Mouse (Mus musculus): ENCODE data around the gene Myl7. TPM values are rescaled to one million over a fixed set of nuclear protein-coding genes. Genes with fewer than 3 reads are reported as not detected.
A peak's percentile ranks its signal among the peaks of the same experiment; 100 is the strongest.
"Not testable (repeated sequence)": the region's sequence is repeated elsewhere in the genome, so short reads cannot be mapped to it uniquely, and the experiment has no call there.

Gene Myl7
- polyA plus RNA-seq, 1 experiment from 2014 or later = not detected

DNA sequence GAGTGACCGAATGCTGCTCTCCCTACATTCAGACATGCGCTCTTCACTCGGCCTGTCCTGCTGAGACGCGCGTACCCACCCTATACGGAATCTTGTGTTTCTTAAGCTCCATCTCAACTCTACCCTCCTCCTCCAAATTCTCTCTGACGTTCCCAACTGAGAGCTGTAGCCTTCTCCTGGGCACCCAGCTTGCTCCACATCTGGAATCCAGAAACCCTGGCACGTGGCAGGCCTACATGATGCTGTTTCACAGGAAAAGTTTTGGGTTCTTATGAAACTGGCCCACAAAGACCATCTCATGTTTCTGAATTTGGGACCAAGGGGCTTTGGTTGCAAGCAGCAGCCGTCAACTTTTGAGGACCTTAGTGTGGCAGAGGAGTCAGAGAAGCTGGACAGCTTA lies 704 bp upstream of the Myl7 start:
- peaks cover 19% of the 10 kb centered on the region for H3K4me1 ChIP-seq (ENCODE audit: control insufficient read depth, insufficient read depth, low read length)
- H3K4me3 ChIP-seq (ENCODE audit: low read depth, low read length) = no peak overlapping the region
- no peak overlapping the region for H3K4me2 ChIP-seq (ENCODE audit: low read length)
- no peak overlapping the region for H3K9ac ChIP-seq (ENCODE audit: low read depth, low read length)
- no peaks in the 10 kb centered on the region for H3K36me3 ChIP-seq (ENCODE audit: control insufficient read depth, insufficient read depth, low read length)
- no peaks in the 10 kb centered on the region for H3K9me3 ChIP-seq (replicated peaks; ENCODE audit: control insufficient read depth, low read length, poor library complexity, severe bottlenecking)
- no peak overlapping the region for H3K27ac ChIP-seq (ENCODE audit: low read length)
- no peak for ATAC-seq
- H3K27me3 ChIP-seq (ENCODE audit: control insufficient read depth, insufficient read depth, low read depth, low read length) = no peaks in the 10 kb centered on the region; the same call in 1 of the 2 replicates
- 93% methylated on average over 10 of the region's 10 CpGs for WGBS

DNA sequence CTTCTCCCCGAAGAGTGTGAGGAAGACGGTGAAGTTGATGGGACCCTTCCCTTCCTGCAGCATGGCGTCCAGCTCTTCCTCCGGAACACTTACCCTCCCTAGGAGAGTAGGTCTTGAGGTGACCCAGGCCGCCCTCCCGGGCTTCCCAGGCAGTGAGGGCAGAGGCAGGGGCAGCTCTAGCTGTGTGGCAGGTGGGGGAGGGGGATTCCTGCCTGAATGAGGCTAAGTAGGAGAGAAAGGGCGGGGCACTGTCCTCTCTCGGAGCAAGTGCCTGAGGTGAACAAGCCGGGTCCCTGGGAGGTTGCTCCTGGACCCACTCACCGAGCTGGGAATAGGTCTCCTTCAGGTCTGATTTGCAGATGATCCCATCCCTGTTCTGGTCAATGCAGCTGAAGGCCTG lies 743 bp downstream of the Myl7 start:
- 17% methylated on average over 10 of the region's 10 CpGs for WGBS
- H3K9ac ChIP-seq (ENCODE audit: low read depth, low read length) = no peak overlapping the region
- no peak for ATAC-seq

DNA sequence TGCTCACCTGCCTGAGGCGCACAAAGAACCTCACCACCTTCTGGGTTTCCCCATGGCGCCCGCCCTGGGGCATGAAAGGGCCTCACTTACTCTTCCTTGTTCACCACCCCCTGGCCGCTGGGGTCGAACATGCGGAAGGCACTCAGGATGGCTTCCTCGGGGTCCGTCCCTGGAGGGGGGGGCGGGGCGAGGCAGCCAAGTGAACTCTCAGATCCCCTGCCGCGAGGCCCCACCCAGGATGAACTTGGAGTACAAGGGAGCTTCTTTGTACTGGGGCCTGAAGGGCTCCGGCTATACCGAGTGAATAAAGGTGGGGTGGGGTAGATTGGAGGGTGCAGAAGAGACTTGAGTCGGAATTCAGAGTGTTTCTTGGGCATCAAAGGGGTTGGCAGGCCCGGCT lies 1.4 kb downstream of the Myl7 start:
- Histone ChIP-seq H3K9ac (ENCODE audit: low read depth, low read length) (no peak overlapping the region), H3K4me1 (ENCODE audit: control insufficient read depth, insufficient read depth, low read length) (peaks cover 12% of the 10 kb centered on the region), H3K4me3 (ENCODE audit: low read depth, low read length) (no peak overlapping the region), H3K27ac (ENCODE audit: low read length) (no peak overlapping the region), H3K4me2 (ENCODE audit: low read length) (no peak overlapping the region), H3K27me3 (ENCODE audit: control insufficient read depth, insufficient read depth, low read depth, low read length) (no peaks in the 10 kb centered on the region; the same call in 1 of the 2 replicates), H3K36me3 (ENCODE audit: control insufficient read depth, insufficient read depth, low read length) (no peaks in the 10 kb centered on the region), H3K9me3 (replicated peaks; ENCODE audit: control insufficient read depth, low read length, poor library complexity, severe bottlenecking) (no peaks in the 10 kb centered on the region)
- WGBS = 22% methylated on average over 16 of the region's 16 CpGs
- ATAC-seq = no peak

More for the DNA sequence above, 743 bp downstream of the Myl7 start:
- Histone ChIP-seq H3K4me2 (ENCODE audit: low read length) (no peak overlapping the region), H3K27ac (ENCODE audit: low read length) (no peak overlapping the region), H3K27me3 (ENCODE audit: control insufficient read depth, insufficient read depth, low read depth, low read length) (no peaks in the 10 kb centered on the region; the same call in 1 of the 2 replicates), H3K9me3 (replicated peaks; ENCODE audit: control insufficient read depth, low read length, poor library complexity, severe bottlenecking) (no peaks in the 10 kb centered on the region), H3K4me1 (ENCODE audit: control insufficient read depth, insufficient read depth, low read length) (peaks cover 18% of the 10 kb centered on the region), H3K4me3 (ENCODE audit: low read depth, low read length) (no peak overlapping the region), H3K36me3 (ENCODE audit: control insufficient read depth, insufficient read depth, low read length) (no peaks in the 10 kb centered on the region)

DNA sequence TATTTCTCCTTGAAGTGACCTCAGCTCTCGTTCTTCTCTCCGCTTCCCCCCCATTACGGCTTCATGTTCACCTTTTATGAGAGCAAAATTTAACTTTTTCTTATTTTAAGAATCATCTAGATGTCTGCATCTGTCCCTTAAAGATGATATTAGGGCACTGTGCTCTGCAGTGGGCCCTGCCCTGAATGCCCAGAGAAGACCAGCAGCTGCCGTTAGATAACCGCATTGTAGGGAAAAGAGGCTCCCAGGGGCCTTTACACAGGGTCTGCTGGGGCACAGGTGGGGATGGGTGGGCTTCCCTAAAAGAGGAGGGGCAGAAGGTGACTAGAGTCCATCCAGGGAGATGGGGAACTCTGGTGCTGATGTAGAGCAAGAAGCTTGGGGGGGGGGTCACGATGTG lies 4.8 kb downstream of the Myl7 start:
- Histone ChIP-seq H3K4me3 (ENCODE audit: low read depth, low read length) (no peak overlapping the region), H3K36me3 (ENCODE audit: control insufficient read depth, insufficient read depth, low read length) (no peaks in the 10 kb centered on the region), H3K9me3 (replicated peaks; ENCODE audit: control insufficient read depth, low read length, poor library complexity, severe bottlenecking) (no peaks in the 10 kb centered on the region), H3K9ac (ENCODE audit: low read depth, low read length) (no peak overlapping the region), H3K4me2 (ENCODE audit: low read length) (no peak overlapping the region), H3K4me1 (ENCODE audit: control insufficient read depth, insufficient read depth, low read length) (no peaks in the 10 kb centered on the region), H3K27ac (ENCODE audit: low read length) (no peak overlapping the region), H3K27me3 (ENCODE audit: control insufficient read depth, insufficient read depth, low read depth, low read length) (no peaks in the 10 kb centered on the region; the same call in 1 of the 2 replicates)
- ATAC-seq = no peak
- 74% methylated on average over 6 of the region's 6 CpGs for WGBS

DNA sequence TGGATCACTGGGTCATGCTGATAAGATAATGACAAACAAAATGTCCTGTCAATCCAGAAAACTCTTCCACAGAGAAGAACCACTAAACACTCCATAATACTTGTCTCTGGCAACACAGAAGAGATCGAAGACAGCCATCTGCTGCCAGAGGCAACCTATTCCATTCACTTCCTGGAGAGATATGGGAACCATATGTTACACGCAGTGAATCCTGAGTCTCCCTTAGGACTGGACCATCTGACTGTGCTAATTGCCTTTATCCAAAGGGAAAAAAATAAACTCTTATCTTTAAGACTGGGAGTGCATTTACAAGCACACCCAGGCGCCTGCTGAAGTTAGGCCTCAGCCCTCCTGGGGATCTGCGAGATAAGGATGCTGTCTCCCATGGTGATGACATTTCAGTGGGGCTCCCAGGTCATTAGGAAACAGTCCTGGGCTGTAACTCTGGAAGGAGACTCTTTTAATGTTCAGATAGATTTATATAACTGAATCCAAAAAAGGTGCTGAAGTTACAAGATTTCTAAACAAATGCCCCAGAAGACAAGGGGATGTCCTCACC lies 5.7 kb downstream of the Myl7 start:
- Histone ChIP-seq H3K36me3 (ENCODE audit: control insufficient read depth, insufficient read depth, low read length) (no peaks in the 10 kb centered on the region), H3K27me3 (ENCODE audit: control insufficient read depth, insufficient read depth, low read depth, low read length) (no peaks in the 10 kb centered on the region; the same call in 1 of the 2 replicates), H3K4me2 (ENCODE audit: low read length) (no peak overlapping the region), H3K4me1 (ENCODE audit: control insufficient read depth, insufficient read depth, low read length) (no peaks in the 10 kb centered on the region), H3K4me3 (ENCODE audit: low read depth, low read length) (no peak overlapping the region), H3K9ac (ENCODE audit: low read depth, low read length) (no peak overlapping the region), H3K9me3 (replicated peaks; ENCODE audit: control insufficient read depth, low read length, poor library complexity, severe bottlenecking) (no peaks in the 10 kb centered on the region), H3K27ac (ENCODE audit: low read length) (no peak overlapping the region)
- ATAC-seq = no peak
- WGBS = 48% methylated on average over 4 of the region's 4 CpGs

DNA sequence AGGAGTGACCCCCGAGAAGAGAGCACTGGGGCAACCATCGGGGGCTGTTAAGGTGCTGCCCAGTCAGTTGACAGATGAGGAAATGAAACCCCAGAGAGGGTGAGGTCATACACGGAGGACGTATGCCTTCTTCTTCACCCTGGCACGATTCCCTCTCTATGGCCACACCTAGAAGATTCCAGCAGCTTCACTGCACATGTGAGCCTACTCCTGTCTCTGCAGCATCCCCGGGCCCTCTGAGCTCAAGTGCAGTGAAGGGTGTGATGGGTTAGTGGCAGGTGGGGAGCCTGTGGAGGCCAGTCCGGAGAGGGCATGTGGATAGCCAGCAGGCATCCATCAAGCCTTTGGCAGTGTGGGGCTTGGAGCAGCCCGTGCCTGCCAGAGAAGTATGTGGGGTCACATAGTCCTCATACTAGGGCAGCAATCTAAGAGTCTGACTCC lies 6.4 kb downstream of the Myl7 start:
- no peaks in the 10 kb centered on the region for H3K27me3 ChIP-seq (ENCODE audit: control insufficient read depth, insufficient read depth, low read depth, low read length)
- no peak overlapping the region for H3K4me3 ChIP-seq (ENCODE audit: low read depth, low read length)
- H3K4me1 ChIP-seq (ENCODE audit: control insufficient read depth, insufficient read depth, low read length) = no peaks in the 10 kb centered on the region
- no peaks in the 10 kb centered on the region for H3K9me3 ChIP-seq (replicated peaks; ENCODE audit: control insufficient read depth, low read length, poor library complexity, severe bottlenecking)
- ATAC-seq = no peak
- H3K27ac ChIP-seq (ENCODE audit: low read length) = no peak overlapping the region
- no peaks in the 10 kb centered on the region for H3K36me3 ChIP-seq (ENCODE audit: control insufficient read depth, insufficient read depth, low read length)
- WGBS = 61% methylated on average over 8 of the region's 8 CpGs
- H3K4me2 ChIP-seq (ENCODE audit: low read length) = no peak overlapping the region
- H3K9ac ChIP-seq (ENCODE audit: low read depth, low read length) = 0 out of 2 replicates have a peak overlapping the region, but pooled peaks have one; percentile 25

DNA sequence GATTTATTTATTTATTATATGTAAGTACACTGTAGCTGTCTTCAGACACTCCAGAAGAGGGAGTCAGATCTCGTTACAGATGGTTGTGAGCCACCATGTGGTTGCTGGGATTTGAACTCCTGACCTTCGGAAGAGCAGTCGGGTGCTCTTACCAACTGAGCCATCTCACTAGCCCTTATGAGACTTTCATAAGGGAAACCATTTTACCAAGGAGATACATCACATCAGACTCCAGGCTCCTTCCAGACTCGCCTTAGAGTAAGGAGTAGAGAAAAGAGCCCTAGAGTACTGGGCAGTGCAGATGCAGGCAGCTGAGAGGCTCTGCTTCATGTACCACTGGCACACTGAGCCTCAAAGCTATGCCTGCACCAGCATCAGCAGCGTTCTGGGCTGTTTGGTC lies 10.0 kb downstream of the Myl7 start:
- not testable (repeated sequence) for H3K36me3 ChIP-seq (ENCODE audit: control insufficient read depth, insufficient read depth, low read length); H3K27ac ChIP-seq (ENCODE audit: low read length); H3K9ac ChIP-seq (ENCODE audit: low read depth, low read length); H3K4me3 ChIP-seq (ENCODE audit: low read depth, low read length); ATAC-seq; H3K4me2 ChIP-seq (ENCODE audit: low read length); H3K4me1 ChIP-seq (ENCODE audit: control insufficient read depth, insufficient read depth, low read length); H3K27me3 ChIP-seq (ENCODE audit: control insufficient read depth, insufficient read depth, low read depth, low read length); H3K9me3 ChIP-seq (replicated peaks; ENCODE audit: control insufficient read depth, low read length, poor library complexity, severe bottlenecking)
- 77% methylated on average over 5 of the region's 5 CpGs for WGBS

DNA sequence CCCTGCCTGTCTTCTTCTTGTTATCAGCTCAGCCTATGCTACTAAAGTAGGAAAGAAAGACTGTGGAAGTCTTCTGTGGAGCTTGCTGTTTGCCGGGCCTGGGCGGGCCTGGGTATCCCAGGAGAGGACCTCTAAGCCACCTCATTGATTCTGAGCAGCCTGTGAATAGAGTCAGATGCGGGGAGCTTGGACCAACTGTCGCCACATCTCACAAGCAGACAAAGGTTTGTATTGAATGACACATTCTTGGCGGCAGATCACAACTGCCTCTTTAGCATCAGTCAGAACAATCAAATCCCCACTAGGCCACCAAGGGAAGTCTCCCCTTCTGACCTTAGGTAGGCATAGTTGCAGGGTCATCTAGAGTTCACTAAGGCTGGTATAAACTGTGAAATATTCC lies 11.3 kb downstream of the Myl7 start:
- Histone ChIP-seq H3K4me2 (ENCODE audit: low read length) (no peak overlapping the region), H3K27ac (ENCODE audit: low read length) (no peak overlapping the region), H3K4me3 (ENCODE audit: low read depth, low read length) (no peak overlapping the region), H3K9me3 (replicated peaks; ENCODE audit: control insufficient read depth, low read length, poor library complexity, severe bottlenecking) (no peaks in the 10 kb centered on the region), H3K36me3 (ENCODE audit: control insufficient read depth, insufficient read depth, low read length) (no peaks in the 10 kb centered on the region), H3K9ac (ENCODE audit: low read depth, low read length) (no peak overlapping the region), H3K27me3 (ENCODE audit: control insufficient read depth, insufficient read depth, low read depth, low read length) (no peaks in the 10 kb centered on the region), H3K4me1 (ENCODE audit: control insufficient read depth, insufficient read depth, low read length) (no peaks in the 10 kb centered on the region)
- 17% methylated on average over 5 of the region's 5 CpGs for WGBS
- ATAC-seq = no peak

DNA sequence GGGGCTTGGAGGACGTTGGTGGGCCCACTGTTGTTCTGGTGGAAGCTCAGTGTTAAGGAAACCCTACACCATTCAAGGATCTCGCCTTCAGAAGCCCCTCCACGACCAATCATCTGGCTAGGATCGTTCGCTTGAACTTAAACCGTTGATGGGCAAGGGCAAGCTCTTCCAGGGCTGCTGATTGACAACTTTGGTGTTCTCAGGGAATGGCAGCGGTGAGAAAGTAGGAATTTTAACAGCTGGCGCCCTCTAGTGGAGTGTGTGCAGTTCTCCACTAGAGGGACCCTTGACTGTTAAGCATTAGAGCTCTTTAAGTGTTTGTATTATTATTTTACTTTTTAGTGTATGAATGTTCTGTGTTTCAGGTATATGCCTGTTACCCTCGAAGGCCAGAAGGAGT lies 12.4 kb downstream of the Myl7 start:
- Histone ChIP-seq H3K27me3 (ENCODE audit: control insufficient read depth, insufficient read depth, low read depth, low read length) (no peaks in the 10 kb centered on the region), H3K4me2 (ENCODE audit: low read length) (no peak overlapping the region), H3K4me3 (ENCODE audit: low read depth, low read length) (no peak overlapping the region), H3K4me1 (ENCODE audit: control insufficient read depth, insufficient read depth, low read length) (no peaks in the 10 kb centered on the region), H3K9ac (ENCODE audit: low read depth, low read length) (no peak overlapping the region), H3K9me3 (replicated peaks; ENCODE audit: control insufficient read depth, low read length, poor library complexity, severe bottlenecking) (no peaks in the 10 kb centered on the region), H3K36me3 (ENCODE audit: control insufficient read depth, insufficient read depth, low read length) (no peaks in the 10 kb centered on the region), H3K27ac (ENCODE audit: low read length) (no peak overlapping the region)
- 17% methylated on average over 9 of the region's 9 CpGs for WGBS
- ATAC-seq = peak; percentile 30
